Mouse (Mus musculus) brain, embryonic 18.5 days (tissue): ENCODE data around the gene Trabd2b.

Source experiments
- DNase-seq: peaks from one replicate; pipeline ENCODE4 v3.0.0-alpha.2; 2012; ENCODE audit warnings: low read depth, low spot score

Gene Trabd2b

GRCm38 (mm10) chr4:114492157-114492556, 85.6 kb downstream of the Trabd2b start:
- no peak for DNase-seq

GRCm38 (mm10) chr4:114494035-114494434, 87.5 kb downstream of the Trabd2b start:
- DNase-seq, result no peak

GRCm38 (mm10) chr4:114495688-114496426, 89.3 kb downstream of the Trabd2b start:
- no peak for DNase-seq

- DNase-seq, result no peak
Measured at GRCm38 (mm10) chr4:114499650-114500049, 93.1 kb downstream of the Trabd2b start.

- DNase-seq, result no peak
Measured at GRCm38 (mm10) chr4:114500317-114500716, 93.8 kb downstream of the Trabd2b start.

- no peak for DNase-seq
Measured at GRCm38 (mm10) chr4:114501048-114501447, 94.5 kb downstream of the Trabd2b start.

- no peak for DNase-seq
Measured at GRCm38 (mm10) chr4:114501611-114502010, 95.1 kb downstream of the Trabd2b start.

GRCm38 (mm10) chr4:114504227-114505041, 97.9 kb downstream of the Trabd2b start:
- DNase-seq, result no peak

- DNase-seq, result no peak
Measured at GRCm38 (mm10) chr4:114509601-114510000, 103.1 kb downstream of the Trabd2b start.

GRCm38 (mm10) chr4:114511649-114512048, 105.1 kb downstream of the Trabd2b start:
- DNase-seq, result no peak

GRCm38 (mm10) chr4:114513149-114513548, 106.6 kb downstream of the Trabd2b start:
- no peak for DNase-seq

GRCm38 (mm10) chr4:114515330-114515771, 108.8 kb downstream of the Trabd2b start:
- DNase-seq, result no peak

- DNase-seq, result no peak
Measured at GRCm38 (mm10) chr4:114516651-114517050, 110.1 kb downstream of the Trabd2b start.

- no peak for DNase-seq
Measured at GRCm38 (mm10) chr4:114518061-114518460, 111.5 kb downstream of the Trabd2b start.

GRCm38 (mm10) chr4:114518571-114518970, 112.0 kb downstream of the Trabd2b start:
- DNase-seq, result no peak

GRCm38 (mm10) chr4:114519321-114519720, 112.8 kb downstream of the Trabd2b start:
- no peak for DNase-seq

GRCm38 (mm10) chr4:114519966-114520365, 113.4 kb downstream of the Trabd2b start:
- DNase-seq, result no peak

- no peak for DNase-seq
Measured at GRCm38 (mm10) chr4:114523335-114524188, 117.0 kb downstream of the Trabd2b start.

- no peak for DNase-seq
Measured at GRCm38 (mm10) chr4:114531591-114531990, 125.1 kb downstream of the Trabd2b start.

GRCm38 (mm10) chr4:114533894-114534754, 127.6 kb downstream of the Trabd2b start:
- no peak for DNase-seq
